Mouse (Mus musculus) cortical plate, adult 2 months (tissue): Measurements from ENCODE around the gene Tspoap1.

Source experiments
- CTCF ChIP-seq: fragments of 200-500 bp; IDR thresholded peaks from 2 replicates; pipeline ENCODE4 v1.5.1; 2011; ENCODE audit warnings: mild to moderate bottlenecking, control low read depth, low read length; ENCODE audit not compliant: insufficient read depth; ENCODE audit errors: extremely low read depth
- POLR2A ChIP-seq: fragments of 200-500 bp; IDR thresholded peaks from 2 replicates; pipeline ENCODE4 v1.6.1; 2011; ENCODE audit warnings: mild to moderate bottlenecking, low read length, control low read depth; ENCODE audit not compliant: insufficient read depth; ENCODE audit errors: extremely low read depth

DNA sequence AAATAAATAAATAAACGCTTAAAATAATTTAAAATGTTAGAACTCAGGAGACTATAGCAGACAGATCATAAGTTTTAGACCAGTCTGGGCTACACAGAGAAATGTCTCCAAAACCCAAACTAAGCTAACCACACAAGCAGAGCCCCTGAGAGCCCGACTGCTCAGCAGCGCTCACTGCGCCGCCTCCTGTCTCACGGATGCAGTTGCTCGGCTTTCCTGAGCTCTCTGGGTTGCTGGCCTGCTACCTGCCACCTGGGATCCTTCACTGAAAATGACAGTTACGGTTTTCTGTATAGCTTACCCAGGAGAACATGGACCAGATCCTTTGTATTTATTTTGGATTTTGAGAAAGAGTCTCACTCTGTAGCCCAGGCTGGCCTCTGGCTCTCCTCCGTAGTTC lies 40.0 kb upstream of the Tspoap1 start:
- no peak for TF ChIP-seq POLR2A
- TF ChIP-seq CTCF: no peak
